Mouse (Mus musculus) spleen, embryonic (tissue): ENCODE measurements around the gene Apobec4.

Source experiments
- CTCF ChIA-PET: fragments of 350-600 bp; sonication (Branson Sonifier 250); formaldehyde crosslinking; loops from one replicate; lab custom pipeline; 2022; lab: Charles Lee

The Apobec4 gene

GRCm38 (mm10) chr1:152799897-152800296 is 49.5 kb downstream of the Apobec4 start, which contains the start of gene Ncf2:
Gene Ncf2, plus strand, starts transcription at chr1:152800194.
- CTCF ChIA-PET, result interaction anchor here (0.7 to 1.2 kb wide), 2 partner anchors 11 to 17 kb away, joined by 3 to 11 read pairs; no protein-coding TSS in a partner anchor

GRCm38 (mm10) chr1:152800633-152801176 is 50.4 kb downstream of the Apobec4 start:
- CTCF ChIA-PET, result no interaction called here

GRCm38 (mm10) chr1:152804907-152805306 is 54.6 kb downstream of the Apobec4 start:
- CTCF ChIA-PET, result interaction anchor here (0.9 to 1.2 kb wide), 2 partner anchors 15 to 17 kb away, joined by 3 to 5 read pairs; no protein-coding TSS in a partner anchor
